Mouse (Mus musculus): ENCODE measurements around the gene Ikbke.

- TF ChIP-seq CTCF (IDR thresholded peaks at IDR 0.05), result no peak
- no peak for TF ChIP-seq EP300 (IDR thresholded peaks at IDR 0.05)
Observed at GRCm38 (mm10) chr1:131299240-131299639, 19.8 kb upstream of the Ikbke start.
